Mouse (Mus musculus): ENCODE data around the gene Vac14.
A peak's percentile ranks its signal among the peaks of the same experiment; 100 is the strongest.

Gene Vac14

GRCm38 (mm10) chr8:110754713-110755112 is 136.3 kb downstream of the Vac14 start:
- DNase-seq = no peak

- no peak for DNase-seq
These were observed 137.3 kb downstream of the Vac14 start for GRCm38 (mm10) chr8:110755511-110756170.

- no peak for DNase-seq
These were observed 137.8 kb downstream of the Vac14 start for GRCm38 (mm10) chr8:110756196-110756595.

- peak; percentile 64 for DNase-seq
These were observed 142.0 kb downstream of the Vac14 start for GRCm38 (mm10) chr8:110760280-110760940.

GRCm38 (mm10) chr8:110761185-110761584 is 142.8 kb downstream of the Vac14 start:
- peak; percentile 90 for DNase-seq

GRCm38 (mm10) chr8:110761988-110762387 is 143.6 kb downstream of the Vac14 start:
- DNase-seq = peak; percentile 30

- no peak for DNase-seq
These were observed 146.3 kb downstream of the Vac14 start for GRCm38 (mm10) chr8:110764671-110765070.

GRCm38 (mm10) chr8:110767261-110767660 is 148.9 kb downstream of the Vac14 start:
- DNase-seq = no peak
